Mouse (Mus musculus) regulatory T cell (primary cell): ENCODE measurements at regions not wholly inside any gene's neighbourhood (a gene's known extent, or its start where the extent isn't known, plus 50 kb on each side); places are given as distances from the start of the nearest gene placed in this dataset.

ENCODE experiments used
- in situ Hi-C: fragments of 300-600 bp; cut with MboI, MseI; formaldehyde crosslinking; loops from one replicate; pipeline ENCODE4 v1.15.1; 2025; ENCODE audit warnings: high pct_unique_total_duplicates

- in situ Hi-C loops, result no loop called here
Measured at GRCm38 (mm10) chr14:46221897-46222669, 157.1 kb upstream of the Gm15217 start.

- in situ Hi-C loops, result no loop called here
Measured at GRCm38 (mm10) chr14:46223008-46223407, 156.2 kb upstream of the Gm15217 start.

GRCm38 (mm10) chr14:46224421-46224950, 154.7 kb upstream of the Gm15217 start:
- in situ Hi-C loops, result no loop called here

- in situ Hi-C loops, result no loop called here
Measured at GRCm38 (mm10) chr14:46225851-46226608, 153.2 kb upstream of the Gm15217 start.

- in situ Hi-C loops, result no loop called here
Measured at GRCm38 (mm10) chr14:46234040-46234439, 145.2 kb upstream of the Gm15217 start.

- in situ Hi-C loops, result no loop called here
Measured at GRCm38 (mm10) chr14:46234835-46235234, 144.4 kb upstream of the Gm15217 start.

GRCm38 (mm10) chr14:46240046-46240800, 139.0 kb upstream of the Gm15217 start:
- in situ Hi-C loops, result no loop called here

- in situ Hi-C loops, result no loop called here
Measured at GRCm38 (mm10) chr14:46240896-46241295, 138.3 kb upstream of the Gm15217 start.

- in situ Hi-C loops, result no loop called here
Measured at GRCm38 (mm10) chr14:46247491-46248484, 131.4 kb upstream of the Gm15217 start.

- in situ Hi-C loops, result no loop called here
Measured at GRCm38 (mm10) chr14:46249141-46249540, 130.1 kb upstream of the Gm15217 start.

- in situ Hi-C loops, result no loop called here
Measured at GRCm38 (mm10) chr14:46255261-46255660, 124.0 kb upstream of the Gm15217 start.

- in situ Hi-C loops, result no loop called here
Measured at GRCm38 (mm10) chr14:46256336-46256735, 122.9 kb upstream of the Gm15217 start.

GRCm38 (mm10) chr14:46257311-46257710, 121.9 kb upstream of the Gm15217 start:
- in situ Hi-C loops, result no loop called here

- in situ Hi-C loops, result no loop called here
Measured at GRCm38 (mm10) chr14:46258551-46258950, 120.7 kb upstream of the Gm15217 start.

GRCm38 (mm10) chr14:46260291-46260980, 118.8 kb upstream of the Gm15217 start:
- in situ Hi-C loops, result no loop called here

GRCm38 (mm10) chr14:46275455-46275854, 103.8 kb upstream of the Gm15217 start:
- in situ Hi-C loops, result no loop called here

- in situ Hi-C loops, result no loop called here
Measured at GRCm38 (mm10) chr14:46276926-46277831, 102.0 kb upstream of the Gm15217 start.

- in situ Hi-C loops, result no loop called here
Measured at GRCm38 (mm10) chr14:46277832-46278611, 101.2 kb upstream of the Gm15217 start.
